Mouse (Mus musculus) adrenal gland, adult 8-10 months (tissue): ENCODE measurements around the gene Dmp1. TPM values are rescaled to one million over a fixed set of nuclear protein-coding genes. Genes with fewer than 3 reads are reported as not detected.

Source experiments
- DNase-seq: peaks from one replicate; pipeline ENCODE4 v3.0.0; 2022
- total RNA-seq, 4 experiments: library from RNA; stranded (reverse); gene quantifications; 2 replicates each; pipeline ENCODE4 v1.2.4; 2022

Dmp1 gene
- under 1 TPM in 2 of 4 experiments, not detected in 2; 0.10 to 0.12 TPM for total RNA-seq

DNA sequence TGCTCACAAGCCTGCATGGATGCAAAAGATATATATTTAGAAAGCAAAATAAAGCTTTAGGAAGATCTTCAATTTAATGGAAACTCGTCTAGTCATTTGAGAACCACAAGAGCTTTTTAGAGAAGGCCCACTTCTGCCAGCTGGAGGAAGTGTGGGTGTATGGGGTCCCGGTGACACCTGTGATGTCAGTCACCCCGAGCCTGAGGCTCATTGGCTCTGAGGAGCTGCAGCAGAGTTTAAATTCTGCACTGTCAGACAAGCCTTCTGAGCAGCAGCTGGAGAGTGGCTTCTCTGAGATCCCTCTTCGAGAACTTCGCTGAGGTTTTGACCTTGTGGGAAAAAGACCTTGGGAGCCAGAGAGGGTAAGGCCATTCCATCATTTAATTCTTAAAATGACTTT lies at the start of gene Dmp1:
Gene Dmp1 (plus strand): TSS at position 263 of the 400 bp plus-strand sequence.
- no peak for DNase-seq

DNA sequence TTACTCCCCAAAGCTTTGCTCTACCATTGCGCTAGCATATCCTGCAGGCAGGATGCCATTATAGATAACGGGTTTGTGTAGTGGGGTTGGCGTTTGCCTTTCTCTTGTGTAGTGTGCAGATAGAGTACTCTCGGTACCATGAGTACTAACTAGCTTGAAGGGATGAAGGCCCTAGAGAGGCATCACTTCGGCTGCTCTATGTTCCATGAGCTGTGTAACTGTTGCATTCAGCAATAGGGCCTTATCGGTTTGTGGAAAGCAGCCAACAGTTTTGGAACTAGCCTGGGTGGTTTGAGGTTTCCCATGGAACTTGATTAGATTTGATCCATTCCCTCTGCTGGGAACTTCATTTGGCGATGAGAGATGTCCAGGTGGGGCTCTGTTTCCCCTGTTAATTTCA lies 44.7 kb upstream of the Dmp1 start:
- no peak for DNase-seq

DNA sequence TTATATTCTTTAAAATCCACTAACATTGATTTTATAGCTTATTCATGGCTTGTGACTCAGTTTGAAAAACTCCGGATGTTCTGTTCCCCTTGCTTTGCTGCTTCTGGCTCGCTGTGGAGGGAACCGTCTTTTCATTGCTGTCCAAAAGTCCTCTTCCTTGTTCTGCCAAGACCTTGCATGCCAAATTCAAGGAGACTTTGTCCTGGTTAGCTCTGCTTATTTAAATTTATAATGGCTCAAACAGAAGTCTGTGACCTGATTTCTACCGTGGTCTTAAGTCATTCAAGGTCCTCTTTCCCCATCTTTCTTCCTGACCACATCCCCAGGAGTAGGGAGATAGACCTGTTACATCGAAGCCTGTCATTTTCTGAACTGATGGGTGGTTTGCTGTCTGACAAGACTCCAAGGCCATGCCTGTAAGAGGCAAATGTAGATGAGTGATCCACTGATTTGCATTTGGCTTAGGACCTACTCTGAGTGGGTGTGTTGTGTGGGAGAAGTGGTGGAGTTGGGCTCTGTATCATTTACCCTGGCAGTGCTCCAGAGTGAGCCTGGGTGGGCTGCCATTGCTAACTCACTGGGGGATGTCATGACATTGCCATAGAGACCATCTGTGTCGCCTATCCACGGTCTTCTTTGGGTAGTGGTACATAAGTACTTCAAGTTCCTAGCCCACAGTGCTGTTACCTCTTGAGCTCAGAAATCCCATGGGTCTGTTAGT lies 43.9 kb upstream of the Dmp1 start:
- peak; percentile 71 for DNase-seq

DNA sequence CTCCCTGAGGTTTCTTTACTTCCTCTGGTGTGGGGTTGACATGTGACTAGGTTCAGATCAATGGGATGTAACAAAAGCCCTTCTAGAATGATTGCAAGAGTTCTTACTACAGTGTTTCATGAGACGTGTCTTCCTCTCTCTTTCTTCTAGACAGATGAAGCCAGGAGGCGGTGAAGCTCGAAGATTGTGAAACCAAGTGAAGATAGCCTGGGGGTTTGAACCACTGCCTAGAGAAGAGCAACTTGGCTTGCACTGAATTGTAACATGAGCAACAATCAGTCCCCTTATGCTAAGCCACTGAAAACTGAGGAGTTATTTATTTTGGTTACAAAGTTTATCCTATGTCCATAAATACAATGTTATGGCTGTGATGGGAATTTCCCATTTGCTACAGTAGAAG lies 41.8 kb upstream of the Dmp1 start:
- DNase-seq = no peak

DNA sequence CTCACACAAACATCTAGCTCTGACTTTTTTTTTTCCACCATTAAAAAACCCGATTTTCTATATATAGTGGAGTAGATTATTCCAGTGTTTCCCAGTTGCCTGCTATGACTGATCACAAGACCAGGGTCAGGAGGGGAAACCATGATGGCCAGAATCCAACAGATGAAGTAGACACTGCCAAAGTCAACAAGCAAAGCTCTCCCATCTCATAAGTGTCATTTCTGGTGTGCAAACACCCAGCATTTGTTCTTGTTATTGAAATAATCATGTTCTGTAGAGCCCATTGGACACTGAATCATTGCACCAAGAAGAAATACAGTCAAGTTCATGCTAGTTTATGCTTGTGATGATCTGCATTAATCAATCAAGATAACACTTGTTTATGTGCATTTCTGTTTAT lies 41.0 kb upstream of the Dmp1 start:
- DNase-seq = peak; percentile 20

DNA sequence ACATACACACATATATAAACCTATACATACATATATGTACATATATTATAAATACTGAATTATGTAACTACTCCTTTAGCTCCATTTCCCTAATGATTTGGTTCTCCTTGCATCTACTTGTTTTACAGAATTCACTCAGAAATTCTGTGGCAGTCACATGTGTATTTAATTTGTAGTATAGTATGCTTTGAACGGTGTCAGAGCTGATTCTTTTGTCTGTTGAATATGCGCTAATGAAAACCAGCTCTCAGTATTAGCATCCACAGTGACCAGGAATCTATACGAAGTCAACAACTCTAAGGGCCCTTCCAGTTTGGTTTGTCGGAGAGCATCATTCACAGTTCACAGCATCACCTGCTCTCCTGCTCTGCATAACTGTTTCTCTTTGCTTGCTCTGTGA lies 38.9 kb upstream of the Dmp1 start:
- no peak for DNase-seq

DNA sequence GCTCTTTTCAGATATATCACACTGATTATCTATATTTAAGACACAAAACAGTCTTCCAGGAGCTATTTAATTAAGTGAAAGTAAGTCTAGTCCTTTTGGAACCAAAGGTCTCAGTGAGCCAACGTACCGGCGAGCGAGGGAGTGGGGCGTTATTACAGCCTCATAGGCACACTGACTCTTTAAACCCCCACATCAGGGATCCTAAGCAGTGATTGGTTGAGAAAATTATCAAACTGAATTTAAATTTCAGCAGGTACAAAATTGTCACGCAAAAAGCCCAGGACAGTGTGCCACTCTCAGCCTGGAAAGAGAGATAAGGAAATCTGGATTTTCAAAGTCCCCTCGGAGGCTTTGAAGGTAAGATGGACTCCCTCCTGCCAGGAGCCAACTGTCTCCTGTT lies 32.0 kb upstream of the Dmp1 start, which contains the start of gene Dspp:
Gene Dspp (plus strand): TSS at position 301 of the 400 bp plus-strand sequence.
- no peak for DNase-seq

DNA sequence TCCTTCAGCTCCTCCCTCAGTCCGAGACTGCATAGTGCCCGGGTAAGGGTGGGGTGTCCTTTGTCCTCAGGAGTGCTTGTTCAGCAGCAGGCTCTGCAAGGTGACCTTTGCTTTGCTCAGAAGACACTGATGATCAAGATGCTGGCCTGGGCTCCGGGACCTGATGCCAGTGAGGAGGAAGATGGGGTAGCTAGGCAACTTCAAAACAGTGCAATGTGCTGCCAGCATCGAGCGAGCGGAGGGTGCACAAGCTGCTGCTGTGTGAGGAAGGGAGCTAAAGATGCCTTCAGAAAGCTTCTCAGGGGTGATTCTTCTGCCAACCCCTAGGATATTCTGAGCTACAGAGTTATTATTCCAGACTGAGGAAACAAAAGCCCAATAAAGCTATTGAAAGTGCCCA lies 29.3 kb upstream of the Dmp1 start:
- no peak for DNase-seq

DNA sequence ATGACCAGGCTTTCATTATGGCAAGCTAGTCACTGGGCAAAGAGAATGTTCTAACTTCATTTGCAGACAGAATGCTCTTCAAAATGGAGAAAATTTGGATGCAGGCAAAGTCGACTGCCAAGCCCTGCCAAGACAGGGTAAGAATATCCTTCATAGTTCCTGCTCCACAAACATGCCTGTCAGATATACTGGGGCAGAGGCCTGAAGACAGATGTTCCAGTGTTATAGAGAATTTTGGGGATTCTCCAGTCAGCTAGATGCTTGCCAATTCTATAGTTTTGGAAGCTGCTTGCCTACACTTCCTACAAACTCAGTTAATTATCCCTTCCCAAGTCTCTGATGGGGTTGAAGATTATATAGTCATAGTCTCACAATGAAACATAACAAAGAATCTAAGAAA lies 18.7 kb upstream of the Dmp1 start:
- DNase-seq = no peak

DNA sequence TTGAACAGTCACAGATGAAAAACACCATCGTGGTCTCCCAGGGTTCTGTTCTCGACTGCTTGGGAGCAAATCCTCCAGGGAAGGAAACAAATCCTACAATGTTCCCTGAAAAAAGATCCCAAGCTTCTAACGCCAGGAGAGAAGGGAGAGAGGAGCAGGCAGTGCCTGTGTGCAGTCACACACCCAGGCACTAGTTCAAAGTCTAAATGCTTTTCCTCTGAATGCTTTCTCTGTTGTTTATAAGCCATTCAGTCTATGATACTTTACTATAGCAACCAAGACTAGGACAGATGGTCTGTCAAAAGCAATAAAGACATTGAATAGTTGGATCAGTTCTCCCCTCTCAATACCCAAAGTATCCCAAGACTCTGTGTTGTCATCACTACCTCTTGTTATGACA lies 15.1 kb upstream of the Dmp1 start:
- no peak for DNase-seq

DNA sequence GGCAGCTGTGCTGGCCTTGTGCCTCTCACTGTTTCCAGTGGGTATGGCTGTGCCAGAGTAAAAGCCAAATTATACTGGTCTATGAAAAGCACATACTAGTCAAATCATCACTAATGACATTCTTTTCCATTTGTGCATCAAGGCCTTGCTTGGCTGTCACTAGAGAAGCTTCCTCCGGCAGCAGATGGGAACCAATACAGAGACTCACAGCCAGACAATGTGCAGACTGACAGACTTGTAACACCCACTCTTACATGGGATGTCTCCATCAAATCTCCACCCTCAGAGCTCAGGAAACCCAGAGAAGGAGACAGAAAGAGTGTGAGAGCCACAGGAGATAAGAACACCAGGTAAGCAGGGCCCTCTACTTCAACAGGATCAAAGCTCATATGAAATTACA lies 7.3 kb upstream of the Dmp1 start:
- no peak for DNase-seq

DNA sequence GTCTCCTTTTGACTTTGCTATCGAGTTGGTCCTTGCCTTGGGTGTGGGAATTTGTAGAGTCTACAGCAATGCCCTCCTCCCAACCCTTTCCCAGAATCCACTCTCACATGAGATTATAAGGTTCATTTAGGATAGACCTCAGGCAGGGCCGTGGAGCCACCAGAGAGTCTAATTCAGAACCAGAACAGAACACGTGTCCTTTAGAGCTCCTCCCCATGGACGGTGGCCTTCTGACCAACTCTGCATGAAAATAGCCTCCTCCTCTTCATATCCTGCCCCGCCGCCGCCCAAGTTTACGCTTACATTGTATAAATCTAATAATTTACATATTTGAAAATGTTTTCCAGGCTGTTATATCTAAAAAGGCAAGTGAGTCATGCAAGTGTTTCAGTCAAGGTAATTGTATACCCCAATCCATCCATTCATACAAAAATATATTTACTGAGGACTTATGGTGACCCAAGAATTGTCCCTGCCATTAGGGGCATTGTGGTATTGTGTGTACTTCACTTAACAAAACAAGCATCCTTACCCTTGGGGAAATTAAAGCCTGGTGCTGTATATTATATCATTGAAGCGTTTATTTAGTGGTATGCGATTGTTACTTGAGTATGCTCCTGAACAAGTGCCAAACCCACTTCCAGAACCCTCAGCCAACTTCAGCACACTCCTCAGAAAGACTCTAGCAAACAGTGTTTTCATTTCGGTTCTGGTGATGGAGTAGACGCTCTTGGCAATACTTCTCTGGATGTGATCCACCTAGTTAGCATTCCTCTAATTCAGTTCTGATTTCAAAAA lies 1.1 kb upstream of the Dmp1 start:
- no peak for DNase-seq

DNA sequence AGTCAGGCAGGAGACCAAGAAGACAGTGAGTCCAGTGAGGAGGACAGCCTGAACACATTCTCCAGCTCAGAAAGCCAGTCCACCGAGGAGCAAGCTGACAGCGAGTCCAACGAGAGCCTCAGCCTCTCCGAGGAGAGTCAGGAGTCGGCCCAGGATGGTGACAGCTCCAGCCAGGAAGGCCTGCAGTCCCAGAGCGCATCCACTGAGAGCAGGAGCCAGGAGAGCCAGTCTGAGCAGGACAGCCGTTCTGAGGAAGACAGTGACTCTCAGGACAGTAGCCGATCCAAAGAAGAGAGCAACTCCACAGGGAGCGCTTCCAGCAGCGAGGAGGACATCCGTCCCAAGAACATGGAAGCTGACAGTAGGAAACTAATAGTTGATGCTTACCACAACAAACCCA lies 10.1 kb downstream of the Dmp1 start:
- no peak for DNase-seq

DNA sequence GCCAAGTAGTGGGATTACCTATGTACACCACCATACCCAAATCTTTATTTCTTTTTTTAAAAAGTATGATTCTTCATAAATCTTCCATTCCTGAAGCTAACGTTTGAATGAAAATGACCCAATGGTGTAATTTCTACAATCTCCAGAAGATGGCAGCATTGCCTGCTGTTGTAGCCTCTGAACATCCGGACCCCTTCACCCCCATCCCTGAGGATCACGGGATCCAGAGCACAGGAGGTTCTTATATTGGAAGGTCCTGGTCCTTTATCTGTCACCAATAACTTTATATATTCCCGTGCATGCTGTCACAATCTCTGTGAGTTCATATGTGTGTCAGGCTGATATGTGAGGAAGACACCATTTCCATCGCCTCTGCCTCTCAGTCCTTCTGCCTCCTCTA lies 16.5 kb downstream of the Dmp1 start:
- DNase-seq = no peak

DNA sequence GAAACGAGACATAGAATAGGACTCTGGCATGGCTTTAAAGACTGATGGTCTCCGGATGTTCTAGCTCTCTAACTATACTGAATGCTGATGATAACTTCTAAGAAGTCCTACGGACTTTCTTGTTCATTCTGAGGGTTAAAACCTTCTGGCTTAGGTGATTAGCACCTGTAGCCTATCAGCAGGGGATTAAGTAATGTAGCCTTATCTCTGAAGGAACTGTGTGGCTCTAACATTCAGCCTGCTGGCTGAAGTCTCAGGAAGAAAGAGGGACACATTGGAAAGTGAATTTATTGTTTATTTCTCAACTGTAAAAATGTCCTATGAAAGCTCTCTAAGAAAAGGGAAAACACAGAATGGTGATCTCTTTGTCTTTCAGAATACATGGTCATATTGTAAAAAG lies 21.9 kb downstream of the Dmp1 start:
- no peak for DNase-seq

DNA sequence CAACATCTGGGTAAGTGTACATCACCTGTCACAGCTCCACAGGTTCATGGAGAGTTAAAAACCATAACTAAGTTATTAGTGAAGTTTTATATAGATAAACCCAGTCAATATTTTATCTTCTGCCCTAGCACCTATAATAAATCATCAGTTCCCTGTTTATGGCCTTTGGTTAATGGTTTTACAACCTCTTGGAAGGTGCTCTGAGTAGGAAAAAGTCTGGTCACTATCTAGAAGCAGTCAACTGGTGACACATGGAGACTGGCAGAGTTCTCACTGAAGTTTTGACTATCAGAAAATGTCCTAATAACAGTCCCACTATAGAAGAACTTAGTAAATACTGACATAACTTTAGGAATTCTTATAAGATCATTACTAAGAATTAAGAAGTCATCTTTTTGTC lies 22.3 kb downstream of the Dmp1 start:
- no peak for DNase-seq

DNA sequence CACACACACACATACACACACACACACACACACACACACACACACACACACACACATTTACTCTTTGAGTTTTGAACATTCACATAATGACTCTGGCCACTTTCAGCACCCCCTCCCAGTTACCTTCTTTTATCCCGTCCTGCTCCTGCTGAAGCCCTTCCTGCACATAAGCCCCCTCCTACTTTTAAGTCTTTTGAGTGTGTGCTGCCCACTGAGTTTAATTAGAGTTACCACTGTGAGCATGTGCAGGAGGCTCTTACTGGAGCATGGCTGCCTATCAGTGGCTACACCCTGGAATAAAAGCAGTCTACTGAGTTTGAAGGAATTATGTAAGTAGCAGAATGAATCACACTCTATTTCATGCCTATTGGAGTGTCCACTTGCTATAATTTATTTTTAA lies 26.1 kb downstream of the Dmp1 start:
- DNase-seq = no peak

DNA sequence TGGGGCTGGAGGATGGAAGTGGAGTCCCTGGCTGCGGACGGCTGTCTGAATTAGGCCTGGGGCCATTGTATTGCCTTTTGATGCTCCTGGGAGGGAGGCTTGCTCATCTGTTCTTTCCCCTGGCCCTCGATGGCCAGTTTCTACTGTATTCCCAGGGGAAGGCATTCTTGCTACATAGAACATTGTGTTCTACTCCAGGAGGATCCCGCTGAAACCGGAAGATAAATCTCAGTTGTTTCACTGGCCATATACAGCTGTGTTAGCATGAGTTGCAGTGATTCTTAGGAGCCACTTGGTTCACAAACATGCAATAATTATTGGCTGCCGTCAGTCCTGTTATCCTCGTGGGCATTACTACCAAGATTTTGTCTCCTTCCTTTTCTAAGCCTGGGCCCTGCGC lies 34.3 kb downstream of the Dmp1 start:
- DNase-seq = no peak

DNA sequence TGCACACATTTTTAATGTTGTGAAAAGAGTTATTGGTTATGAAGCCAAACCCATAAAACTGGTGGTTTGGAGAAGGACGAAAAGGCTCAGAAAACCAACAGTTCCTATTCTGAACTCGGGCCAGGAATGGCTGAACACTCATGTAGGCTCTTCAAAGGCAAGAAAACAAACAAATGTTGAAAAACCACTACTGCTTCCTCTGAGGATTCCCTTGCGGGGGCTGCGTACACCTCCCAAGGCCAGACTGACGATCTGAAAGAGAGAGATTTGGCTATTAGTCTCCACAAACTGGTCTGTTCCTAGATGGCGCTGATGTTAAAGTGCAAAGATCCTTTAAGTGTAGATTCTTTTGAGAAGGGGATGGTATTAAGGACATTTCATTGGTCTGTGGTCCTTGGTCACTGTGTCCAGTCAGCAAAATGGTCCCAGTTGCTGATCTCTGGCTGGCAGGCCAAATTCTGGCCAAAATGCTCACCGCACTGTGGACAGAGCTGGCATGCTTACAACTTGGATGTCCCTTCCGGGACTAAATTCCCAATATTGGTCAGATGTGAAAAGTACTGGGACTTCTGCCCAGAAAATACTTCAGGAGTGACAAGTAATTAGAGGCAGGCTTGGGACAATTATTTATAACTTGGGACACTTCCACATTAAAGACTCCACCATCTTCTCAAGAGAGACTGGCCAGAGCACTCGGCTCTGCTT lies 37.4 kb downstream of the Dmp1 start:
- DNase-seq = no peak

DNA sequence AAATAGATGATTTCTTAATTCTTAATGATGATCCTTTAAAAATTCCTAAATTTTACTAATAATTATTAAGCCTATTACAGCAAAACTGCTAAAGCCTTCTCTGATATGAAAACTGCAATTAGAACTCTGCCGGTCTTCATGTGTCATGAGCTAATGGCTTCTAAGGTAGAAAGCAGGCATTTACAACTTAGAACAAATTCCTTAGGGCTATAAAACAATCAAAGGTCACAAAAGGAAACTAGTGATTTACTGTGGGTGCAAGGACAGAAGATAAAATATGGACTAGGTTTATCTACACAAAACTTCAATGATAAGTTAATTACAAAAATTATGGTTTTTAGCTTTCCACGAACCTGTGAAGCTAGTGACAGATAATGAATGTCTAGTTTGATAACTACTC lies 41.8 kb downstream of the Dmp1 start:
- no peak for DNase-seq

DNA sequence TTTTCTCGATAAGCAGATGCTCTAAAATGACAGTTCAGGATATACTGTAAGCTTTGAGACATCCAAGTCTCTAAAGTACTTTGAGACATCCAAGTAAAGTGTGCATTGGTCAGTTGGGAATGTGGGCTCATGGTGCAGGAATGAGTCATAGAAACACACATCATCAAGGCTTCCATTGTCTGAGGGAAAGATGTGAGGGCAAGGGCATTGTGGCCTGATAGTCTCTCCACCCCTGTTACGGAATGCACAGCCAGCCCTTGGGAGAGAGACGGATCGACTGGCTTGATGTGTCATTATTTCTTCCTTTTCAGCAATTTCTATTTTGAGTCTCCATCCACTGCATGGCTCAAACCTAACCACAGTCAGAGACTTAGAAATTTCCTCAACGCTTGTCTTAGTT lies 49.4 kb downstream of the Dmp1 start:
- DNase-seq = no peak

DNA sequence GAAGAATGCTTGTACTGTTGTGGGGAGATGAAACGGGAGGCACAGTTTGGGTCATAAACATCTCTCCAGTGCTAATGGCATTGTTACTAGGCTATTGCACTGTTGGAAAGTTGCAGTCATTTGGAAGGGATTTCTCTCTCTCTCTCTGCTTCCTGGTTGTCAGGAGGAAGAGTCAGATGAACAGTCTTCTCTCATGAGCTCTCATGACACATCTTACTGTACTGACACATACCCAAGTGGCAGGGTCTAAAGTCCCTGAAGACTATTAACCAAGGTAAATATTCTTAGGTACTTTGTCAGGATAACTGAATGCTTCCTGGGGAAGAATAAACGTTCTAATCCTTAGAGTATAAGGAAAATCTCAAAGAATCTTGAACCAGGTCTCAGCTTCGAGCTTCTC lies 54.2 kb downstream of the Dmp1 start:
- DNase-seq = no peak

DNA sequence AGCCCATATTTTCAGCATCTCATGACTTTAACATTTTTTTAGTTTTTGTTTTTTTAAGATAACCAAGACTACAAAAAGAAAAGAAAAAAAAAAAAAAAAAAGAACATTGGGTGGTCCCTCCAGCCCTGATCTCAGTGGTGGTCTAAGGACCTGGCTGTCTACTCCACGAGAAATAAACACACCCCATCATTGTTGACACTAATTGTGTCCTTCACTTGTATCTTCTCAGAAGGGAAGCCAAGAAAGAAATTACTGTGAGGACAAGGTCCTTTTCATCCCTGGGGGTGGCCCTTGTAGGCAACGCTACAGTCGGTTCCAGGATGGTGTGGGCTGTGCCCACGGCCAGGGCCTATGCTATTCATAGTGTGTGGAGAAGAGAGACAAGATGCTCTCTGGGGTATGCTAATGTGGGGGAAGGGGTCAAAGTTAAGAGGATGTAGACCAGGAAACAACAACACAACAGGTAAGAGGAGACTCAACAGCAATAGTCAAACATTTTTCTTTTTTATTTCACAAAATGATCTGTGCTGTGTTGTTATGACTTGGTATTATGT lies 59.6 kb downstream of the Dmp1 start:
- no peak for DNase-seq
